Mouse (Mus musculus): ENCODE measurements around the gene Sord. TPM values are rescaled to one million over a fixed set of nuclear protein-coding genes. Genes with fewer than 3 reads are reported as not detected.

Sord gene
- polyA plus RNA-seq, 1 experiment from 2014 or later, result 20.6 TPM

DNA sequence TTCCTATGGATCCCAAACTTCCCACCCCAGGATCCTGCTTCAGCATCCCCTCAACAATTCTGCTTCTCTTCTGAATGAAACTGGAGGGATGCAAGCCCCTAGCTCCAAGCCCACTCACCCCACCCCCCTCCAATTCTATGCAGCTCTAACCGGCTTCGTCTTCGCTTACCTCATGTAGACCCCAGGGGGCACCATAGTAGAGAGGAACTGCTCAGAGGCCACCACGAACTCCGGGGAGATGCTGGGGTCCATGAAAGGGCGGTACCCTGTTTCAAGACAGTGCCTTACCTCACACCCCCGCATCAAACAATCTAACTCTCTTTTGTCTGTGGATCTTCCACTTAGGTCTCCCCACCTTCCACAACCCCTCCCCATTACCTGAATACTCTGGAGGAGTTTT is 60.4 kb downstream of the Sord start:
- ATAC-seq (ENCODE audit: insufficient read depth, low FRiP score, low TSS enrichment), result no peak
- Histone ChIP-seq H3K4me1 (ENCODE audit: control insufficient read depth, insufficient read depth, low read length) (peaks cover 7% of the 10 kb centered on the region), H3K27me3 (ENCODE audit: control insufficient read depth, insufficient read depth, low read length) (peaks cover 51% of the 10 kb centered on the region), H3K9me3 (ENCODE audit: control insufficient read depth, low read length) (no peaks in the 10 kb centered on the region), H3K4me2 (ENCODE audit: low read depth) (no peak overlapping the region), H3K4me3 (ENCODE audit: low read depth, low read length) (no peak overlapping the region), H3K27ac (ENCODE audit: low read depth, low read length) (no peak overlapping the region), H3K9ac (ENCODE audit: low read length) (no peak overlapping the region), H3K36me3 (ENCODE audit: control insufficient read depth, insufficient read depth, low read length) (no peaks in the 10 kb centered on the region)
- DNase-seq (ENCODE audit: low spot score), result no peak
- WGBS, result 5% methylated on average over 7 of the region's 7 CpGs

DNA sequence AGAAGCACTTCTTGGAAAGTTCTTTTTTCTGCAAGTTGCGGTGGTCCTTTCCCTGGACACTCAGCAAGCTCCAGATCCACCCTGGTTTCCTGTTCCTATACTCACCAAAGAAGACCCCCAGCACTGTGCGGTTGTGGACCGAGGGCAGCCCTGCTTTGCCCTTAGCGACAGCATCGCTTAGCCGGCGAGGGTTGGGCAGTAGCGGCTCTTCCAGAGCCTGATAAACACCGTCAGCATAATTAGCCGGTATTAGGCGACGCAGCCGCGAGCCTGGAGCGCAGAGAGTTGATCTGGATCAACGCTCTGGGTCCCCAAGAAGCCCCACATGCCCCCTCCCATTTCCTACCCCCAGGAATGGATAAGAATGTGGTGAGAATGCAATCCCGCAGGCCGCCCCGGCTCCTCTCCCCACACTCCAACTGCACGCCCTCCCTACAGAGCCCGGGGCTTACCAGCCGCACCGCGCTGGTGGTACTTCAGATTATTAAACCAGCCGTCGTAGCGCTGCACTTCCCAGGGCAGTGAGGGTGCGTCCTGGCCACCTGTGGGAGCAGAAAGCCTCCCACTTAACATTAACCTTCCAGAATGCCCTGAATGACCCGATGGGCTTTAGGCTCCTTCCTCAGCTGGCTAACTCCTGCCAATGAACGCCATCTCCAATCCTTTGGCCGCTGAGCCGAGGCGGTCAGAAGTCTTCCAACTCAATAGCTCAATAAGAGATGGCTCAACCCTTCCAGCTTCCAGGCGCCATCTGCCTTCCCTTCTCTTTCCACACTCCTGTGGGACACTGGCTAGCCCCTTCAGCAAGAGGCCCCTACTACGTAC is 62.9 kb downstream of the Sord start:
- peak overlapping the region; percentile 1; the same call in 1 of the 2 replicates for H3K4me3 ChIP-seq (ENCODE audit: low read depth, low read length)
- ATAC-seq (ENCODE audit: insufficient read depth, low FRiP score, low TSS enrichment) (no peak), DNase-seq (ENCODE audit: low spot score) (peak; percentile 61)
- peaks cover 76% of the 10 kb centered on the region for H3K27me3 ChIP-seq (ENCODE audit: control insufficient read depth, insufficient read depth, low read length)
- peaks cover 7% of the 10 kb centered on the region for H3K4me1 ChIP-seq (ENCODE audit: control insufficient read depth, insufficient read depth, low read length)
- H3K36me3 ChIP-seq (ENCODE audit: control insufficient read depth, insufficient read depth, low read length), result no peaks in the 10 kb centered on the region
- peak overlapping the region; percentile 15 for H3K4me2 ChIP-seq (ENCODE audit: low read depth)
- H3K9me3 ChIP-seq (ENCODE audit: control insufficient read depth, low read length), result no peaks in the 10 kb centered on the region
- no peak overlapping the region for H3K27ac ChIP-seq (ENCODE audit: low read depth, low read length)
- under 1% methylated on average over 35 of the region's 35 CpGs for WGBS
- H3K9ac ChIP-seq (ENCODE audit: low read length), result 0 out of 2 replicates have a peak overlapping the region, but pooled peaks have one; percentile 14

DNA sequence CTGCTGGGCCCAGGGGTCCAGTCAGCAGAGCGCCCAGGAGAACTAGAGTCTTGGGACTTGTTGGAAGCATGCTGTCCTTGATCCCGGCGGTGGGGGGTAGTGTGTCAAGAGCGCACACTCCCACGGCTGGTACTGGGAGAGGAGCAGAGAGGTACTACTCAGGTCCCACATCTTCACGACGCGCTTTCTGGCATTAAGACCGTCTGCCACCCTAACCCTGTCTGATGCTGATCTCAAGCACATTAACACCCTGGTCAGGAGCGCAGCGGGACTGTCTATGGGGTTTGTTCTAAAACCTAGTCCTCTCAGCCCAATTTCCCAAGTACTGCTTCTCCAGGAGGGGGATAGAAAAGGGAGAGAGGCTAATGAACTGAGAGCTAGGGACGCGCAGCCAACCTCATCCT is 63.5 kb downstream of the Sord start, which contains the start of gene Duox2:
Gene Duox2, minus strand, starts transcription at position 354 of the 404 bp plus-strand sequence.
- DNase-seq (ENCODE audit: low spot score) (peak; percentile 36), ATAC-seq (ENCODE audit: insufficient read depth, low FRiP score, low TSS enrichment) (no peak)
- no peaks in the 10 kb centered on the region for H3K9me3 ChIP-seq (ENCODE audit: control insufficient read depth, low read length)
- H3K9ac ChIP-seq (ENCODE audit: low read length), result 0 out of 2 replicates have a peak within 1 kb of the TSS, but pooled peaks have one; percentile 14
- H3K4me2 ChIP-seq (ENCODE audit: low read depth), result peak within 1 kb of the TSS; percentile 21
- 3% methylated on average over 13 of the region's 13 CpGs for WGBS
- H3K36me3 ChIP-seq (ENCODE audit: control insufficient read depth, insufficient read depth, low read length), result no peaks in the 10 kb centered on the region
- H3K4me3 ChIP-seq (ENCODE audit: low read depth, low read length), result peak within 1 kb of the TSS; percentile 9; the same call in 1 of the 2 replicates
- H3K27ac ChIP-seq (ENCODE audit: low read depth, low read length), result no peak within 1 kb of the TSS
- peaks cover 78% of the 10 kb centered on the region for H3K27me3 ChIP-seq (ENCODE audit: control insufficient read depth, insufficient read depth, low read length)
- H3K4me1 ChIP-seq (ENCODE audit: control insufficient read depth, insufficient read depth, low read length), result peaks cover 7% of the 10 kb centered on the region

DNA sequence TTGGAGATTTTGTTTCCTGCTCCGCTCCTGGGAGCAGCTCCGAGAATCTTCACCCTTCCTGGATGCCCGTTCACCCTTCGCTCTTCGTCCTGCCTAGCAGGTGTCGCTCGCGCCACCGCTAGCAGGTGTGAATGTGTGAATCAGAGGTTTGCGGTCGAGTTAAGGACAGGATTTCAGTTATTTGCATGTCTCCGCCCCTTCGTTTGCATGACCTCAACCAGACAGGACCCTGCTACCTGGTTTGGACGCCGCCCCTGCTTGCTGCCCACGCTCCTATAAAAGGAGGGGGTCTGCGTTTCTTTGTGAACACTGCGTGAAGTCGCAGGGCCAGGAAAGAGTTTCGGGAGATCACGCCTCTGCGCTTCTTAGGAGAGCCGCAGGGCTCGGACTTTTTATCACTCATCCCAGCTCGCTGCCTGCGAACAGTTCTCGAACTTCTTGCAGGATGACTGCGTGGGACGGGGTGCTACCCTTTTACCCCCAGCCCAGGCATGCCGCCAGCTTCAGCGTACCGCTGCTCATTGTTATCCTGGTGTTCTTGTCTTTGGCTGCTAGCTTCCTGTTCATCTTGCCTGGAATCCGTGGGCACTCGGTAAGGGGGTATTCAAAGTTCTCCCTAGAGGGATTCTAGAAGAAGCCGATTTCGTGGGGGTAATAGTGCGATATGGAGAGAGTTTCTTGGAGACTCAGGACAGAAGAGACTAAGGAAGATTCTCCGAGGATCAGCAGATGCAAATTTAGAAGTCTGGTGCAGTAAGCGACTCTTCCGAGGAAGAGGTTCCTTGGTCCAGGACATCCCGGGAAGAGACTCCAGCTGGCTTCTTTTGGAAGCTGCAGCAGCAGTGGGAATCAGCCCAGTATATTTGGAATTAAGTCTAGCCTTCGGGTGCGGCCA is 64.3 kb downstream of the Sord start, which contains the start of gene Duoxa2:
Gene Duoxa2, plus strand, starts transcription at position 305 of the 895 bp plus-strand sequence.
- H3K9ac ChIP-seq (ENCODE audit: low read length), result no peak within 1 kb of the TSS
- DNase-seq (ENCODE audit: low spot score), result peak; percentile 49

DNA sequence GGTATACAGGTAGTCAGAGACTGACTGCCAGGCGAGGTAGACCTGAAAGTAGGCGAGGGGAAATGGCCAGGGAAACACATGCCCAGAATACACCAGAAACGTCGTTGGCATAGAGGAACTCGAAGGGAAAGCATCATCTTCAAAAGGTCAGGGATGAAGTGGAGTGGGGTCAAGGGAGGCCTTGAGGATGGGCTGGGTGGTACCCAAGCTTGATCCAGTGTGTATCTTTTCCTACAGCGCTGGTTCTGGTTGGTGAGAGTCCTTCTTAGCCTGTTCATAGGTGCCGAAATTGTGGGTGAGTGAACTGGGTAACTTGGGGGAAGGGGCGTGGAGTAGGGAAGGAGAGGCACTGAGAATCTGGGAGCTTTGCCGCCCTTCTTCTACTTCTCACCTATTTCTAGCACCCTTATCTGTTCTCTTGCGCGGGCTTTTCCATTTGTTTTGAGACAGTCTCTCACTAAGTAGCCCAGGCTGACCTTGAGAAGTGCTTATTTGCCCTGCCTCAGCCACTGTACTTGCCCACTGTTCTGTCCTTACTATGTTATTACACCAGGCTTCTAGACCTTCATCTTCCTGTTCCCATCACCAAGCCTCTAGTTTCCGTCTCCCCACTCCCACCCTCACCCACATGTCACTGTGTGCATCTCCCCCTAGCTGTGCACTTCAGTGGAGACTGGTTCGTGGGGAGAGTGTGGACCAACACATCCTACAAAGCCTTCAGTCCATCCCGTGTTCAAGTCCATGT is 65.5 kb downstream of the Sord start:
- H3K9me3 ChIP-seq (ENCODE audit: control insufficient read depth, low read length), result no peaks in the 10 kb centered on the region
- H3K4me1 ChIP-seq (ENCODE audit: control insufficient read depth, insufficient read depth, low read length), result peaks cover 7% of the 10 kb centered on the region
- DNase-seq (ENCODE audit: low spot score), result no peak
- WGBS, result 6% methylated on average over 14 of the region's 14 CpGs
- H3K4me2 ChIP-seq (ENCODE audit: low read depth), result no peak overlapping the region
- ATAC-seq (ENCODE audit: insufficient read depth, low FRiP score, low TSS enrichment), result no peak
- H3K27me3 ChIP-seq (ENCODE audit: control insufficient read depth, insufficient read depth, low read length), result peaks cover 71% of the 10 kb centered on the region
- no peak overlapping the region for H3K27ac ChIP-seq (ENCODE audit: low read depth, low read length)
- no peaks in the 10 kb centered on the region for H3K36me3 ChIP-seq (ENCODE audit: control insufficient read depth, insufficient read depth, low read length)
- no peak overlapping the region for H3K9ac ChIP-seq (ENCODE audit: low read length)
- H3K4me3 ChIP-seq (ENCODE audit: low read depth, low read length), result no peak overlapping the region

More for the DNA sequence above, 64.3 kb downstream of the Sord start, which contains the start of gene Duoxa2:
- H3K4me3 ChIP-seq (ENCODE audit: low read depth, low read length), result peak within 1 kb of the TSS; percentile 9; the same call in 1 of the 2 replicates
- no peak within 1 kb of the TSS for H3K27ac ChIP-seq (ENCODE audit: low read depth, low read length)
- H3K4me2 ChIP-seq (ENCODE audit: low read depth), result peak within 1 kb of the TSS; percentile 21
- no peaks in the 10 kb centered on the region for H3K36me3 ChIP-seq (ENCODE audit: control insufficient read depth, insufficient read depth, low read length)
- WGBS, result under 1% methylated on average over 43 of the region's 43 CpGs
- no peaks in the 10 kb centered on the region for H3K9me3 ChIP-seq (ENCODE audit: control insufficient read depth, low read length)
- H3K4me1 ChIP-seq (ENCODE audit: control insufficient read depth, insufficient read depth, low read length), result peaks cover 7% of the 10 kb centered on the region
- no peak for ATAC-seq (ENCODE audit: insufficient read depth, low FRiP score, low TSS enrichment)
- H3K27me3 ChIP-seq (ENCODE audit: control insufficient read depth, insufficient read depth, low read length), result peaks cover 78% of the 10 kb centered on the region

DNA sequence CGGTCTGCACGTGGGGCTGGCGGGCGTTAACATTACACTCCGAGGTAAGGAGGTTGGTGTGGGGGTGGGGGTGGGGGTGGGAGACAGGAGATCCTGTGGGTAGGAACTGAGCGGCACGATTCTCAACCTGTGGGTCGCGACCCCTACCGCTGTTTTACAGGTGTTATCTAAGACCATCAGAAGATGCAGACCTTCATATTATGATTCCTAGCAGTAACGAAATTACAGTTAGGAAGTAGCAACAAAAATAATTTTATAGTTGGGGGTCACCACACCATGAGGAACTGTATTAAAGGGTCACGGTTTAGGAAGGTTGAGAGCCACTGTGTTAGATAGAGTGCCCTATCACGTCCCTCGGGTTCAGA is 66.1 kb downstream of the Sord start:
- H3K27me3 ChIP-seq (ENCODE audit: control insufficient read depth, insufficient read depth, low read length), result peaks cover 65% of the 10 kb centered on the region
- no peak overlapping the region for H3K4me3 ChIP-seq (ENCODE audit: low read depth, low read length)
- no peaks in the 10 kb centered on the region for H3K9me3 ChIP-seq (ENCODE audit: control insufficient read depth, low read length)
- H3K4me2 ChIP-seq (ENCODE audit: low read depth), result no peak overlapping the region
- H3K27ac ChIP-seq (ENCODE audit: low read depth, low read length), result no peak overlapping the region
- no peaks in the 10 kb centered on the region for H3K36me3 ChIP-seq (ENCODE audit: control insufficient read depth, insufficient read depth, low read length)
- H3K4me1 ChIP-seq (ENCODE audit: control insufficient read depth, insufficient read depth, low read length), result peaks cover 7% of the 10 kb centered on the region
- H3K9ac ChIP-seq (ENCODE audit: low read length), result no peak overlapping the region
- 4% methylated on average over 14 of the region's 14 CpGs for WGBS
- DNase-seq (ENCODE audit: low spot score), result no peak
- no peak for ATAC-seq (ENCODE audit: insufficient read depth, low FRiP score, low TSS enrichment)

DNA sequence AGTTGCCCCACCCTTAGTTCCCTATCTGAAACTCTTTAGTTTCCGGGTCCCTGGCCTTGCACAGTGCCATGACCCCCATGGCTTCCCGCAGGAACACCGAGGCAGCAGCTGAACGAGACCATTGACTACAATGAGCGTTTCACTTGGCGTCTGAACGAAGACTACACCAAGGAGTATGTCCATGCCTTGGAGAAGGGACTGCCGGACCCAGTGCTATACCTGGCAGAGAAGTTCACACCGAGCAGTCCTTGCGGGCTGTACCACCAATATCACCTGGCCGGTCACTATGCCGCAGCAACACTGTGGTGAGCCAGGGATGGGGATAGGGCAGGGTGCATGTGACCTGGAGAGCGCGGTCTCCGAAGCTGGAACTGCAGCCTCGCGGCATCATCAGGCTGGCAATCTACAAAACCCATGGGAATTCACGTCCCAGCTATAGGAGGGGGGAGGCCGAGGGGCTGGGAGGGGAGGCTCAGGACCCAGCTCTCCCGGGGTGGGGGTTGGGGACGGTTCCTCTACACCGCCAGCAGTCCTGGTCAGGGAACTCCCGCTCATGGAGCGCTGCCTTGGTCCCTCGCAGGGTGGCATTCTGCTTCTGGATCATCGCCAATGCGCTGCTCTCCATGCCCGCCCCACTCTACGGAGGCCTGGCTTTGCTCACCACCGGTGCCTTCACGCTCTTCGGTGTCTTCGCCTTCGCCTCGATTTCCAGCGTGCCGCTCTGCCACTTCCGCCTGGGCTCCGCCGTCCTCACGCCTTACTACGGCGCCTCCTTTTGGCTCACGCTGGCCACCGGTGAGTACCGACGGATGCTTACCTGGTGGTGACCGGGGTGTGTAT is 66.8 kb downstream of the Sord start:
- DNase-seq (ENCODE audit: low spot score) (peak; percentile 44), ATAC-seq (ENCODE audit: insufficient read depth, low FRiP score, low TSS enrichment) (peak; percentile 45)
- peak overlapping the region; percentile 41 for H3K4me2 ChIP-seq (ENCODE audit: low read depth)
- H3K4me3 ChIP-seq (ENCODE audit: low read depth, low read length), result peak overlapping the region; percentile 23
- H3K9ac ChIP-seq (ENCODE audit: low read length), result no peak overlapping the region
- no peaks in the 10 kb centered on the region for H3K9me3 ChIP-seq (ENCODE audit: control insufficient read depth, low read length)
- no peaks in the 10 kb centered on the region for H3K36me3 ChIP-seq (ENCODE audit: control insufficient read depth, insufficient read depth, low read length)
- no peak overlapping the region for H3K27ac ChIP-seq (ENCODE audit: low read depth, low read length)
- WGBS, result under 1% methylated on average over 45 of the region's 48 CpGs
- H3K4me1 ChIP-seq (ENCODE audit: control insufficient read depth, insufficient read depth, low read length), result peaks cover 7% of the 10 kb centered on the region
- peaks cover 59% of the 10 kb centered on the region for H3K27me3 ChIP-seq (ENCODE audit: control insufficient read depth, insufficient read depth, low read length)
